Mouse (Mus musculus) heart, embryonic 11.5 days (tissue): ENCODE measurements around the gene Chrm5. TPM values are rescaled to one million over a fixed set of nuclear protein-coding genes. Genes with fewer than 3 reads are reported as not detected.

ENCODE experiments used
- ATAC-seq: fragments of 200-750 bp; cut with Nextera tagmentation; replicated peaks from 2 replicates; pipeline ENCODE4 v1.8.0; 2017; ENCODE audit warnings: moderate library complexity; ENCODE audit not compliant: insufficient number of reproducible peaks, low FRiP score, low TSS enrichment
- H3K27ac ChIP-seq: fragments of 300-500 bp; sonication (generic); 2 replicates; pipeline ENCODE4 v1.5.1; 2014; ENCODE audit warnings: mild to moderate bottlenecking, low read depth, low read length
- H3K27me3 ChIP-seq: fragments of 300-500 bp; sonication (generic); 2 replicates; pipeline ENCODE4 v1.6.1; 2014; ENCODE audit warnings: mild to moderate bottlenecking, low read length, mixed read lengths; ENCODE audit not compliant: control insufficient read depth, insufficient read depth
- H3K36me3 ChIP-seq: fragments of 300-500 bp; sonication (generic); 2 replicates; pipeline ENCODE4 v1.6.1; 2014; ENCODE audit warnings: mild to moderate bottlenecking, low read length, moderate library complexity, mixed read lengths; ENCODE audit not compliant: control insufficient read depth, insufficient read depth
- H3K4me1 ChIP-seq: fragments of 300-500 bp; sonication (generic); 2 replicates; pipeline ENCODE4 v1.6.1; 2014; ENCODE audit warnings: low read length; ENCODE audit not compliant: control insufficient read depth, insufficient read depth
- H3K4me2 ChIP-seq: fragments of 300-500 bp; sonication (generic); 2 replicates; pipeline ENCODE4 v1.6.1; 2014; ENCODE audit warnings: mild to moderate bottlenecking, moderate library complexity
- H3K4me3 ChIP-seq: fragments of 300-500 bp; sonication (generic); 2 replicates; pipeline ENCODE4 v1.5.1; 2014; ENCODE audit warnings: low read depth, low read length
- H3K9ac ChIP-seq: fragments of 300-500 bp; sonication (generic); 2 replicates; pipeline ENCODE4 v1.6.1; 2014; ENCODE audit warnings: mild to moderate bottlenecking, low read depth, low read length, moderate library complexity
- H3K9me3 ChIP-seq: fragments of 300-500 bp; sonication (generic); replicated peaks from 2 replicates; pipeline ENCODE4 v1.6.1; 2016; ENCODE audit warnings: low read length; ENCODE audit not compliant: control insufficient read depth
- WGBS: fragments of 180-500 bp; shearing (Covaris S2); extraction: QIAGEN DNeasy Blood & Tissue Kit; methylation state at CpG from one replicate; pipeline ENCODE4 v1.1.7; 2014; ENCODE audit not compliant: insufficient replicate concordance; 5-methylcytosine and 5-hydroxymethylcytosine counted together
- polyA plus RNA-seq: library from polyadenylated mRNA; unstranded; fragments of >200 nt; fragmentation: Nextera tagmentation; extraction: Ambion mirVana; gene quantifications from 2 replicates; pipeline ENCODE4 v1.2.1, GENCODE M21; 2014

The Chrm5 gene
- polyA plus RNA-seq, 1 experiment from 2014 or later: not detected

GRCm38 (mm10) chr2:112490483-112491196 lies 10.1 kb upstream of the Chrm5 start:
- Histone ChIP-seq H3K9me3 (no peaks in the 10 kb centered on the region), H3K36me3 (no peaks in the 10 kb centered on the region), H3K9ac (no peak overlapping the region), H3K4me3 (no peak overlapping the region), H3K27ac (no peak overlapping the region), H3K4me2 (no peak overlapping the region), H3K4me1 (peaks cover 4% of the 10 kb centered on the region; the same call in 1 of the 2 replicates), H3K27me3 (no peaks in the 10 kb centered on the region)
- WGBS: 80% methylated on average over 11 of the region's 11 CpGs
- ATAC-seq: no peak

- no peak overlapping the region for H3K4me2 ChIP-seq
- H3K27ac ChIP-seq: no peak overlapping the region
- peak; percentile 65 for ATAC-seq
- no peaks in the 10 kb centered on the region for H3K36me3 ChIP-seq
- no peaks in the 10 kb centered on the region for H3K27me3 ChIP-seq
- WGBS: 26% methylated on average over 2 of the region's 2 CpGs
- no peaks in the 10 kb centered on the region for H3K9me3 ChIP-seq
- no peaks in the 10 kb centered on the region for H3K4me1 ChIP-seq
- H3K9ac ChIP-seq: no peak overlapping the region
- H3K4me3 ChIP-seq: no peak overlapping the region
Observed at GRCm38 (mm10) chr2:112484886-112485285, 4.3 kb upstream of the Chrm5 start.

GRCm38 (mm10) chr2:112483334-112483651 lies 2.7 kb upstream of the Chrm5 start:
- no peak for ATAC-seq
- Histone ChIP-seq H3K9ac (no peak overlapping the region), H3K36me3 (no peaks in the 10 kb centered on the region), H3K4me3 (no peak overlapping the region), H3K27me3 (no peaks in the 10 kb centered on the region), H3K27ac (no peak overlapping the region), H3K4me2 (no peak overlapping the region), H3K4me1 (no peaks in the 10 kb centered on the region), H3K9me3 (no peaks in the 10 kb centered on the region)
- 65% methylated on average over 2 of the region's 2 CpGs for WGBS

GRCm38 (mm10) chr2:112482533-112483333 lies 2.2 kb upstream of the Chrm5 start:
- ATAC-seq: no peak
- no peak overlapping the region for H3K27ac ChIP-seq
- no peak overlapping the region for H3K4me3 ChIP-seq
- H3K9me3 ChIP-seq: no peaks in the 10 kb centered on the region
- H3K4me2 ChIP-seq: no peak overlapping the region
- H3K4me1 ChIP-seq: no peaks in the 10 kb centered on the region
- no peak overlapping the region for H3K9ac ChIP-seq
- 75% methylated on average over 5 of the region's 5 CpGs for WGBS
- no peaks in the 10 kb centered on the region for H3K27me3 ChIP-seq
- no peaks in the 10 kb centered on the region for H3K36me3 ChIP-seq

GRCm38 (mm10) chr2:112481564-112481963 lies 995 bp upstream of the Chrm5 start:
- 0% methylated on average over 2 of the region's 2 CpGs for WGBS
- no peaks in the 10 kb centered on the region for H3K4me1 ChIP-seq
- no peaks in the 10 kb centered on the region for H3K36me3 ChIP-seq
- no peak overlapping the region for H3K27ac ChIP-seq
- H3K4me2 ChIP-seq: no peak overlapping the region
- no peaks in the 10 kb centered on the region for H3K9me3 ChIP-seq
- no peaks in the 10 kb centered on the region for H3K27me3 ChIP-seq
- no peak overlapping the region for H3K9ac ChIP-seq
- ATAC-seq: no peak
- H3K4me3 ChIP-seq: no peak overlapping the region

GRCm38 (mm10) chr2:112476554-112476953 lies 4.0 kb downstream of the Chrm5 start:
- Histone ChIP-seq H3K4me1 (no peaks in the 10 kb centered on the region), H3K27me3 (no peaks in the 10 kb centered on the region), H3K4me2 (no peak overlapping the region), H3K27ac (no peak overlapping the region), H3K36me3 (no peaks in the 10 kb centered on the region), H3K4me3 (no peak overlapping the region), H3K9me3 (no peaks in the 10 kb centered on the region), H3K9ac (no peak overlapping the region)
- 74% methylated on average over 6 of the region's 6 CpGs for WGBS
- no peak for ATAC-seq

- ATAC-seq: no peak
- Histone ChIP-seq H3K9me3 (no peaks in the 10 kb centered on the region), H3K4me2 (no peak overlapping the region), H3K4me1 (peaks cover 5% of the 10 kb centered on the region; the same call in 1 of the 2 replicates), H3K4me3 (no peak overlapping the region), H3K27me3 (no peaks in the 10 kb centered on the region), H3K27ac (no peak overlapping the region), H3K36me3 (no peaks in the 10 kb centered on the region), H3K9ac (no peak overlapping the region)
- 66% methylated on average over 5 of the region's 5 CpGs for WGBS
Observed at GRCm38 (mm10) chr2:112474997-112475724, 5.4 kb downstream of the Chrm5 start.

- Histone ChIP-seq H3K27me3 (no peaks in the 10 kb centered on the region), H3K36me3 (no peaks in the 10 kb centered on the region), H3K4me1 (peaks cover 6% of the 10 kb centered on the region; the same call in 1 of the 2 replicates), H3K4me2 (no peak overlapping the region), H3K27ac (no peak overlapping the region), H3K9ac (no peak overlapping the region), H3K9me3 (no peaks in the 10 kb centered on the region), H3K4me3 (no peak overlapping the region)
- 89% methylated on average over 2 of the region's 2 CpGs for WGBS
- ATAC-seq: no peak
Observed at GRCm38 (mm10) chr2:112472076-112472475, 8.5 kb downstream of the Chrm5 start.
